Mouse (Mus musculus) heart, adult 11 months (tissue): ENCODE data around the gene Hp1bp3.
A peak's percentile ranks its signal among the peaks of the same experiment; 100 is the strongest.

ENCODE experiments used
- DNase-seq: peaks from one replicate; pipeline ENCODE4 v3.0.0; 2022

Hp1bp3 gene

DNA sequence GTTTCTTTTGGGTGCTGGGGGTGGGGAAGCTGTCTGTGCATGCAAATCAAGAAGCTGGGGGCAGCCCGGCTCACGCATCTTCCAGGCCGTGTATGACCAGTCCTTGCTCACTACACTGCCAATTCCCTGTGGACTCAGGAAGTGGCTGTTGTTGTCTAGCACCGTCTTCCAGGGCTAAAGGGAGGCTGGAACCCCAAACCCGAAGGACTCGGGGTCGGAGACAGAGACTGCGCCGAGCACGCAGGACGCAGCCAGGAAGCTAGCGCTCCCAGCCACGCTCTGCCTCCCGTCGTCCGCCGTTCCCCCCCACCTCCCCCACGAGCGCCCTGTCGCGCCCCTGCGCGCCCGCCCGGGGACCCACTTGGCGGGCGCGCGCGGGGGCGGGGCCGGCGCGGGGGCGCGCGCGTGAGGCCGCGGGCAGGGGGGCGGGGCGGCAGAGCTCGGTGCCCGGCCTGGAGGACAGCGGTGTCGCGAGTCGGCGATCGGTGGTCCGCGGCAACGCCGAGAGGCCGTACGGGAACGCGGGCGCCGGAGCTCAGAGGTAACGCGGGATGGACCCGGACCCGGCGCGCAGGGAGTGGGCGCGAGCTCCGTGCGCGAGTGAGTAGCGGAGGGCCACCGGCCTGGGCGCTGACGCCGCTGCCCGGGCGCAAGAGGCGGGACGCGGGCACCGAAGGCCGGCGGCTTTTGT is at the start of gene Hp1bp3:
Gene Hp1bp3 (plus strand): TSS at position 97 of the 691 bp plus-strand sequence.
- peak; percentile 99 for DNase-seq

DNA sequence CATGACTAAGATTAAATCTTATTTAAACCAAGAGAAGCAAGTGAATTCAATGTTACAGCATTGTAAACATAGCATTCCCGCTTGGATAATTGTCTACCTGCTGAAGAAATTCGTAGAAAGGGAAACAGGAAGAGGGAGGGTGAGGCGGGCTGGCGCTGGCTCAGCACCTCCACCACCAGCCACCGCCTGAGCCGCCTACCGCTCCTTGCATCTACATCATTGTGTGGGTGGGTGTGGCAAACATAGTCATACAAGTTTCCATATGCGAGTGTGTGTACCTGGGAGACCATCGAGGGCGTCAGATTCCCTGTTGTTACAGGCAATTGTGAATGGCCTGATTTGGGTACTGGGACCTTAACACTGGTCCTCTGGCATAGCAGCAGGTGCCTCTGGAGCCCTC is 49.6 kb upstream of the Hp1bp3 start:
- no peak for DNase-seq

DNA sequence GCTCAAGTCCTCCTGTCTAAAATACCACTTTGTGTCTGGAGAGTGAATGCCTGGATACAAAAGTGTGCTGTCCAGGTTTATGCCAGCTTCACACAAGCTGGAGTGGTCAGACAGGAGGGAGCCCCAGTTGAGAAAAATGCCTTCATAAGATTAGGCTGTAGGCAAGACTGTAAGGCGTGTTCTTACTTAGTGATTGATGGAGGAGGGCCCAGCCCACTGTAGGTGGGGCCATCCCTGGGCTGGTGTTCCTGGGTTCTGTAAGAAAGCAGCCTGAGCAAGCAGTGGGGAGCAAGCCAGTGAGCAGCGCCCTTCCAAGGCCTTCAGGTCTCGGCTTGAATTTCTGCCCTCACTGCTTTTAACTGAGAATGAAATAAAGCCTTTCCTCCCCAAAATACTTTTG is 47.9 kb upstream of the Hp1bp3 start:
- DNase-seq, result no peak

DNA sequence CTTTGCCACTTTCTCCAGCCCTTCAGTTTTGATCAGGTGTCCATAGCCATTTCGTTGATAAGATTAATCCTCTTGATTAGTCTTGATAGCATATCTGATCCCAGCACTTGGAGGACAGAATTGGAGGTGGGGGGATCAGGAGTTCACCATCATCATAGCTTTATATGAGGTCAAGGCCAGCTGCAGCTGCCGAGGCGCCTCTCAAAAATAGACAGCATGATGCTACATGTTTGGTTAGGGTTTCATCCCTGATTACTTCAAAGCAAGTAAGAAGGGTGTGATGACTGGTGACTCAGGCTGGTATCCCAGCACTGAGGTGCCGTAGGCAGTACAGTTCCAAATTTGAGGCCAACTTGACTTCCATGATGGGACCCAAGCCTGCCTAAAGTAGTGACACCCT is 46.7 kb upstream of the Hp1bp3 start:
- DNase-seq, result no peak

DNA sequence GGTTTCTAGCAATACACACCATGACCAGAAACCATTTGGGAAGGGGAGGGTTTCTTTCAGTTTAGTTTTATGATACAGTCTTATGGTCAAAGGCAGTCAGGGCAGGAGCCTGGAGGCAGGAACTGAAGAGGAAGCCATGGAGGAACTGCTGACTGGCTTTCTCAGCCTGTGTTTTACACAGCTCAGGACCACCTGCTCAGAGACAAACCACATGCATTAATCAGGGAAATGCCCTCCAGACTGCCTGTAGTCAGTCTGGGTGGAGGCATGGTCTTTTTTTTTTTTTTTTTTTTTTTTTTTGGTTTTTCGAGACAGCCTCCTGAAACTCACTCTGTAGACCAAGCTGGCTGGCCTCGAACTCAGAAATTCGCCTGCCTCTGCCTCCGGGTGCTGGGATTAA is 43.4 kb upstream of the Hp1bp3 start:
- no peak for DNase-seq

DNA sequence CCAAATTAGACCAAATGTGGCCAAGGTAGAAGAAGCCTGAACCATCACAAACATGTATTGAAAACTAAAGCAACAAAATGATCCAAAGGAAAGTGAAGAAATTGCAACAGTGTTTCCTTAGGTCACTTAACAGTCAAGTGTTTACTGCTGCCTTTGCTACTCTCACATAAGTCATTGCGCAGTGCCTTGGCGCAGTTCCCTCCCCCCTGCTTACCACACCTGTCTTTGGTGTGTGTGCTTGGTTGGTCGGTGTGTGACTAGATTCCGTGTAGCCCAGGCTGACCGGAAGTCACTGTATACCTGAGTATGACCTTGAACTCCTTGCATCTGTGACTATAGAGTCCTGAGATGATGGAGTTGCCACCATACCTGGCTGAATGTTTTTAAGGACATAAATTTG is 36.7 kb upstream of the Hp1bp3 start:
- no peak for DNase-seq

DNA sequence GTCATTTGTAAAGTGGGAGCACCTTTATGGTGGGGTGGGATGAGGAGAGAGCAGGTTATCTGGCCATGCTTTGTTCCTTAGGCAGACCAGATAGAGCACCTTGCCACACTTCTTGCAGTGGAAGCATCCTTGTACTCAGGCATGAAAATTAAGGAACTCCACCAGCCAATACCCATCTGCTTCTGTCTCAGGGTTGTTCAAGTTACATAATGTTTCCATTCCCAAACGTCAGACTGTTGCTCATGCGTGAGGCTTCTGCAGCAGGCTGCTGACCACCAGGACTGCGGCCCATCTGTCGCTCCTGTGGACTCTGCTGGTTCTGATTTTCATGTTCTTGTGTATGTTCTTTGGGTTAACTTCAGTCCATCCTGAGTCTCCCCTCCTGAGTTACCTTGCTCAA is 35.4 kb upstream of the Hp1bp3 start:
- DNase-seq, result no peak

DNA sequence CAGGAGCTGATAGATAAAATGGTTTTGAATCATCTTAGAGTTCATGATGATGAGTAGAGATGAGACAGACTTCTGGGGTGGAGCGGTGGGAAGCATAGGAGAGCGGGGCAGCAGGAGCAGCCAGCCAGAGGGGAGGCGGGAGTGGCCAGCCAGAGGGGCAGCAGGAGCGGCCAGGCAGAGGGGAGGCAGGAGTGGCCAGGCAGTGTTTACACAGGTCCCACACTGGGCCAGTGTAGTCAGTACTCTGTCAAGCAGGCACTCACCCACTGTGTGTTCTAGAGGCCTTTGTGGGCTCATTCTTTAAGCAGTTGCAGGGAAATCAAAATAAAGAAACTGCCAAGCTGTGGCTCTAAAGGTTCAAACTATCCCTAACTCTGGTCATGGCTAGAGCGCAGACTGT is 32.0 kb upstream of the Hp1bp3 start:
- no peak for DNase-seq

DNA sequence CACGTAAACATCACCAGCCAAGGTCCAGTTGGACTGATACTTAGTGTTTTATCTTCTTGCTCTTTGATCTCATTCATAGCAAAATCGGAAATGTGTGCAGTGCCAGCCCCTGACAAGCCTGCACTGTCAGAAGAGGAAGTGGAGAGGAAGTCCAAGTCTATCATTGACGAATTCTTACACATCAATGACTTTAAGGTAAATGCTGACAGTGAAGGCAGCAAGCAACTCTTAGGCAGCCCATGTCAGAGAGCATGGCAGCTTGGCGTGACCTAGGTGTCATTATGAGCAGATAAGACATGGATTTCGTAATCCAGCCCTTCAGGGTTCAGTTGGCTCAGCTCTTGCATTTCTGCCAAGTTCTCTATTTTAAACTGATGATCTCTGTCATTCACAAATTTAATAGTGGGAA is 31.5 kb upstream of the Hp1bp3 start:
- no peak for DNase-seq

DNA sequence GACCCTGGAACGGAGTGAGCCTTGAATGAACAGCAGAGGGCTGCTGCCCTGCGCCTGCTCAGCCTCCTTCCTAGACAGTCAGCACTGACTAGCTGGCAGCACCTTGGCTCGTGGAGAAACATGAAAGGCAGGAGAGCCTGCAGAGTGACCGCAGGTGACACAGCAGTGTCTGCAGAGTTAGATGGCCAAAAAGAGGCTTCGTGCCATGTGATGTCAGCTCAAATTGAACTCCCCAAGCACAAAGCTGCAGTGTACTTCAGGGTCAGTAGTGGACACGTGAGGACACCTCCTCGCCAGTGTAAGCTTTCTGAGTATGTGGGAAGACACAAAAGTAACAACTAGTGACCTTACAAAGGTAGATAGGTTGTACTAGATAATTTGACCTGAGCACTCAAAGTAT is 30.1 kb upstream of the Hp1bp3 start:
- no peak for DNase-seq

DNA sequence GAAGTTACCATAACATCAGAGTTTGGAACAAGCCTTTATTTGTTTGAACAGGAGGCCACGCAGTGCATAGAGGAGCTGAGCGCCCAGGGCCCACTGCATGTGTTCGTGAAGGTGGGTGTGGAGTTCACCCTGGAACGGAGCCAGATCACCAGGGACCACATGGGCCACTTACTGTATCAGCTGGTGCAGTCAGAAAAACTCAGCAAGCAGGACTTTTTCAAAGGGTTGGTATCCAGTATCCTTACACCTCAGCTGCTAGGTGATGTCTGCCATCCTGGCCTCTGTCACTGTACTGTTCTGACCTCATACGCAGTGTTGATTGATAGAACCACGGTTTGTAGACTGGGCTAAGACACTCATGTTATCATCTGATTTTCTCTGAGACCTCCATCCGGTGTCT is 28.1 kb upstream of the Hp1bp3 start:
- no peak for DNase-seq

DNA sequence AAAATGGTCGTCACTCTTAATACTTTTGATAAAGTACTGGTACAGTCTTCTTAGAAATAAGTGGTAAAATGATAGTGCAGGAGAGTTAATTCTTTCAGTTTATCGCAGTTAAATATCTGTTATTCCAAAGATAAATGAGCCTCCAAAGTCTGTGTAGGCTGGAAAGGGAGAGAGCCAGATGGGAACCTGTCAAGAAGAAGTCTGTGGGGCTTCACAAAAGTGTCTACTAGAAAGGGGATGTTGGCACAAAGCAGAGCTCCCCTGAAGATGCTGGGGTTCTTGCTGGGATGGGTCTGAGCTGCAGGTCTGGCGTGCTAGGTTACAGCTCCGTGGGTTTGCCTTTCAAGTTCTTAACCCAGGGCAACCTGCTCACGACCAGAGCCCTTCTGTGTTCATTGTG is 23.5 kb upstream of the Hp1bp3 start:
- no peak for DNase-seq

DNA sequence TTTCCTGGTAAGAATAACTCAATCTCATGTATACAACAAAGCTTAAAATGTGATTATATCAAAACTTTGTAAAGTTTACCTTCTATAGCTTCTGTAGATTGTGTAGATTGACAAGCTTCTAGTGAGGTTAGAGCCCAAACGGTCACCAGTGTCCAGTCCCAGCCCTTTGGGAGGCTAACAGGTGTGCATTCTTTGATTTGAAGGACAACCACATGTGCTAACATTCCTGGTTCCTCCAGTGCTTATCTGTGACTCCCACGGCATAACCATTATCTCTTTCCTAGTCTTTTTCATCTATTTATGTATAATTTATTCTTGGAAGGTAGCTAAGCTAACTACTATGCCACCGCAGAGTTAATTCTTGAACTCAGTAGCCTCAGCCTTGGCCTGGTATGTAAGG is 15.3 kb upstream of the Hp1bp3 start:
- no peak for DNase-seq

DNA sequence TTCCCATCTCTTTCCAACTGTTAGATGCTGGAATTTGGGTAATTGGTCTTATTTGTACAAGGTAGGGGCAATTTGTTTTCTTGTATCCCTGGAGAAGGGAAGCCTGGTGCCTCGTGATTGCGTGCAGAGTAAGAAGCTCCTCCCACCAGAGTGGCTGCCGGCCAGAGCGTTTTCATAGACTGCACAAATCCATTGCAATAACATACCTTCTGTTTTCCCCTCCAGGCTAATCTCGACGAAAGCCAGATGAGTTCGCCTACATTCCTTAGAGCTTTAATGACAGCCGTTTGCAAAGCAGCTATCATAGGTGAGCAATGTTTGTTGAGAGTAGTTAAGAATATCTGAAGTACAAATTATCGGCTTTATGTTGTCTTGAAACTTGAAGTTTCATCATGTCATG is 14.4 kb upstream of the Hp1bp3 start:
- peak; percentile 59 for DNase-seq

DNA sequence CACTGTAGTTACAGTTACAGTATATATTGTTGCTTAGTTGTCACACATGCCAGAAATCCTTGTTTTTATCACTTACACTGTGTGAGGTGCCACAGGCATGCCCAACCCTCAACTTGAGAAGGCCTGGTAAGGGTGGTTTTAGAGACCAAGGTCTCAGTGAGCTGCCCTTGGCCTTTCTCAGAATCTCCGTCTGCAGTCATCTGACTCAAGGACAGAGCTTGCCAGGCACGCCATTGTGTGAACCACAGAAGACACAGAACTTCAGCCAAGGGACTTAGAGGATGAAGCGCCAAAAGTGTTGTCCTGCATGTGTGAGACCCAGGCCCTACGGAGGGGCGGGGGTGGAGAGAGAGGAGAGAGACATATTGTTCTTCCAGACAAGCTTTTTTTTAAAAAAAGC is 6.0 kb upstream of the Hp1bp3 start:
- no peak for DNase-seq

DNA sequence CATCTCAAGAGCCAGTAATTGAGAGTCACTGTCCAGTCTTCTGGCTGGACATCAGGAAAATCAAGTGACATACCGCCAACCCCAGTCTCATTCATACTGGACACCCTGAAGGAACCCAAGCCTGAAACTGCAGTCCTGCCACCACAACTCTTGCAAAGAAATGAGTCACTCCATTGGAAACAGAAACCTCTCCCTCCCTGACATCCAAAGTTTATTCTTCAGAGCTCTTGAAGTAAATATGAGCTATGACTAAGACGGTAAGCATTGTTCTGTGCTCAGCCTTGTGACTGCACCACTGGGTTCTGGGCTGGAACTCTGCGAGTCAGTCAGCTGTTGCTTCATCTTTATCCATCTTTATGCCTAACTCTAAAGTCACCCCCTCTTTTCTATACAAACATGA is 2.2 kb upstream of the Hp1bp3 start:
- no peak for DNase-seq

DNA sequence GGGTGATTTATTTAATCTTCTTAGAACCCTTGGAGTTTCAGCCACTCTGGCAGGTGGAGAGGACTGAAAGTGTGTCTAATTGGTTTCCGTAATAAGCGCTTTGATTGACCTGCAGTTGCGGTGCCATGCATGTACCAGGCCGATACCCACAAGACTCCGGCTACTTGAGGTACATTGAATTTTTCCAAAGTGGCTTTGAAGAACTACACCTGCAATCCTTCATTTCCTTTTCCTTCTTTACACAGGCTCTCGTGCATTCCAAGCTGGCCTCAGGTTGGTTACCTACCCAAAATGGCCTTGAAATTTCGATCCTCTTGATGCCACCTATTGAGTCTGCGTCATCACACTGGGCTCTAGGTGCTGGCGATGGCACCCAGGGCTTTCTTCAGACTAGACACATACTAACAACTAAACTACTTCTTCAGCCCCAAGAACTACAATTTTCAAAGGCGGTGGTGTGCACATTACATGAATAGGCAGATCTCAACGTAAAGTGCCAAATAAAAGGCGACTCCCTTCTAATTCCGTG is 361 bp upstream of the Hp1bp3 start:
- peak; percentile 91 for DNase-seq

DNA sequence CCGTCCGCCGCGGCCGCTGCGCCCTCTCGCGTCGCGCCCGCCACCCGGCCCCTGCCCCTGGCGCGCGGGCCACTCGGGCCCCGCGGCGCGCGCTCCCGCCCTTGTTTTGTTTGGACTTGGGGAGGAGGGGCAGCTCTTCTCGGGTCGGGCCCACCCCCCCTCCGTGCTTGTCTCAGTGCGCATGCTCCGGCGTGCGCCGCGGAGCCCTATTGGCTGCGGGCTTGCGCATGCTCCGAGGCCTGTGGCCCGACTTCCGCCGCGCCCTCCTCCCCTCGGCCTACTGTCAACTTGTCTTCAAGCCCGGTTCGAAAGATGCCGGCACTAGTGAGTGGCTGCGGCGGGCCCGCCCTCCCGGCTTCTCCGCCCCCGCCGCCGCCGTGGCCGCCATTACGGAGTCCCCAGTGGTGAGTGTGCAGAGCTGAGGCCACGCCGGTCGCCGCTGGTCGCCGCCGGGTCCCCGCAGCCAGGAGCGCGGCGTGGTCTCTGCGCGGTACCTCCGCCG is 846 bp downstream of the Hp1bp3 start:
- peak; percentile 100 for DNase-seq

DNA sequence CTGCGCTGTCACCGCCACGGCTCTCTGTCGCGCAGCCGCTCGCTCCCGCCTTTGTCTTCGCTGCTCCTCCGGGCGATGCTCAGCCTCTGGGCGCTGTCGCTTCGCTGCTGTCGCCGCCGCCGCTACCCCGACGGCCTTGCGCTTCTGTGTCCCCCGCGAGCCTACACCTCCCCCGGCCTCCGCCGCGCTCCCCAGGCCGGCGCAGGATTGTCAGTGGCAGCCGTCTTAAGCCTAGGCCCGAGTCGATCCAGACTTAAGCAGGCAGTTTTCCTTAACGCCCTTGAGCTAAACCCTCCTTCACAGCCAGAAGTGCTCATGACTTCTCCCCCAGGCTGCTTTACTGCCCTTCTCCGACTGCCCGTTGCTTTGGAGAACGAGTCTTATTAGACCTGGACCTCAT is 1.3 kb downstream of the Hp1bp3 start:
- DNase-seq, result no peak

DNA sequence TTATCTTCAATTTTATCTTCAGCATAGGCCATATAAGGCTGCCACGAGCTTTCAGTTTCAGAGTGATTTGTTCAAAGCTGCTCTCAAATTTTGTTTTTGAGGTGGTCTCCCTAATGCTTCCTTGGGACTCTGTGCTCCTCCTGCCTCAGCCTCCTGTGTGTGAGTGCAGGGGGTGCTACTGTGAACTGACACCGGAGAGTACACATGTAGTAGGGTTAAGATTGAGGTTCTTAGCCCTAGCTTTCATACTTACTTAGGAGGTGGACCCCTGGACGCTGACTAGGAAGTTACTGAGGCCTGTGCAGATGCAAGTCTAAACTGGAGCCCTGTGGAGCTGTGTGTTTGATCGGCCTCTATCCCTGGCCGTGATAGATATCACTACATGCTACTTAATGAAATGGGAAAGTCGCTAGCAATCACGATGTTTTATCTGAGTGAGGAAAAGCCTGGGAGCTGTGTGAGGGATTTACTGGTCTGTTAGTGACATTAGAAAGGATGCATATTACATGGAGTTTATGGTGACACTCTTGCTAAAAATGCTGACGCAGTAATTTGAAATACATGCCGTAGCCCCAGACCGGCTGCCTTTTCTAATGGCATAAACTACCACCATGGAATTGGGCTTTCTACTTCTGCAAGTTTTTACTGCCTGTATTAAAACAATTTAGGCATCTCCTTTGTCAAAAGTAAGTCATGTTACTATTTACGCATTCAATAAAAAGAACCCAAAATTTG is 2.0 kb downstream of the Hp1bp3 start:
- no peak for DNase-seq

DNA sequence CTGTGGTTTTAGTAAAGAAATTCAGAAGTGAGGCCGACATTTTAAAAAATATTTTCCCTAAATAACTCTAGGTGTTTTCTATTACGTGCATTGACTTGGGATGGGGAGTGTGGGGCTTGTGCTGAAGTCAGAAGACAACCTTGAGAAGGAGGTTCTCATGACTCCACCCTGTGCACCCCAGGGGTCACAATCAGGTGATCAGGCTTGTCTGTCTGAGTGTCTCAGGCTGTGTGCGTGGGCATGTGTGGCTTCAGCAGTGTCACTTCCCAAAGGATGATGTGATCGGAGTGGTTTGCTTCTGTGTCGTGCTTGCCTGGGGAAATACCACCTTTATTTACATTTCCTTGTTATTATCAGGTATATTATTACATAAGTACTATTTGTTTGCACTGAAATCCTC is 3.2 kb downstream of the Hp1bp3 start:
- DNase-seq, result no peak

DNA sequence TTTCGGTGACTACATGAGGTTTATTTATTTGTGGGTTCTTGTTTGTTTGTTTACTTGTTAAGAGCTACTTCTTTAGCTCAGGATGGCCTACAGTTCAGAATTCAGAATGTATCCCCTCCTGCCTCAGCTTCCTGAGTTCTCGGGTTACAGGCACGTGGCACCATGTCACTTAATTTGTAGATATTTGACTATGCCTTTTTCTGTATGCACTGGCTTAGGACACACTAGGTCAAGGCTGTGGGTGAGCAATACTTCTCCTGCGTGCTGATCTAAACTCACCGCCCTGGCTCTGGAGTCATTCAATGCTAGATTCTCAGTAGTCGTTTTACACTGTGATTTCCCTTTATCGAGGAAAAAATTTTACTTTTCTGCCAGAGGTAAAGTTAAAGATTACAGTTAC is 4.7 kb downstream of the Hp1bp3 start:
- no peak for DNase-seq

DNA sequence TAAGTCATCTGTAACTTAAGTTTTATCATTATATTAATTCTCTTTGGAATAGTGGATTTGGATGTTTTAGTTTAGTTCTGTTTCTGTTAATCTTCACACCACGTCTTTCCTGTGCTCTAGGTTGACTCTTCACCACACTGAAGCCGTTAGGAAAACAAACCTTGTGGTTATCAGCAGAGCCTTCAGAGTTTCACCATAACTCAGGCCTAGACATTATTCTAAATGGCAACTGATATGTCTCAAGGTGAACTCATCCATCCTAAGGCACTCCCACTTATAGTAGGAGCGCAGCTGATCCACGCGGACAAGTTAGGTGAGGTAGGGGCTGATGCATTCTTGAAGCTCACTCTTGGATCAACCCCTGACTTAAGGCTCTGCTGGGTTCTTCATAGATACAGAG is 5.3 kb downstream of the Hp1bp3 start:
- no peak for DNase-seq

DNA sequence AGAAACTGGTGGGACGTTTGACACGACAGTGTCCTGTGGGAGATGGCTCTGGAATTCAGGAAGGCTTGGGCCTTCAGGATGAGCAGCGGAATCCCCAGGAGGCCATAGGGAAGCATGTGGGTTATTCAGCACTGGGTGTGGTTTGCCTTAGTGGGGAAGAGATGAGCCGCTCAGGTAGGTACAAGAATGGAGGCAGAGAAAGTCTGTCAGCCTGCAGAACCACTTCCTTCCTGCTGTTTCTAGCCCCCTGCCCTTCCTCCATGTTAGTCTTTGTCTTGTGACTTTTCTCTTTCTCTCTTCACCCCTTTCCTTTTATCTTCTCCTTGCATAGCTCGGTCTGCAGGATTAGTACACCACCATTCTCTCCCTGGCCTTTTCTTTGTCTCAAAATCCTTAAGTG is 6.3 kb downstream of the Hp1bp3 start:
- no peak for DNase-seq

DNA sequence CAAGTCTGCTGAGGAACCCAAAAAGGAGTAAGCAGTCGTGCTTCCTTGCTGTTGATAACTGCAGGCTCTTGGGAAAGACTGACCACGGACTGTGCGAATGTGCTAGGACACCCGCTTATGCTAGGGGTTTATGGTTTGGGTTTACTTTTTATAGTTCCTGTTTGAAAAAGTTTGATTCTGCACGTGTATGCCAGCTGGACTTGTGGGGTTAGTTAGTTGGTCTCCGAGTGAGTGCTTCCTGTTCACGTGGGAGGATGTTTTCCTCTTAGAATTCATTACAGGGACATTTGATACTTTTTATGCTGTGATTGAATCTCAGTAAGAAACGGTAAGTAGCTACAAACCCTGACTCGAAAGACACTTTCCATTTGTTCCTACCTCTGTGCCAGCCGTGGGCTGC is 7.5 kb downstream of the Hp1bp3 start:
- DNase-seq, result no peak
